Mouse (Mus musculus) ES-E14 (cell line): Measurements from ENCODE around the gene Frs2.

Experiments used
- HCFC1 ChIP-seq: IDR thresholded peaks from 2 replicates; pipeline ENCODE4 v1.6.1; 2012; ENCODE audit warnings: low read length, inconsistent platforms, borderline replicate concordance; ENCODE audit not compliant: insufficient read depth
- ZNF384 ChIP-seq: IDR thresholded peaks from 2 replicates; pipeline ENCODE4 v1.6.1; 2012; ENCODE audit warnings: low read depth, low read length, inconsistent platforms

GRCm38 (mm10) chr10:117173111-117173510 is 24.8 kb upstream of the Frs2 start:
- TF ChIP-seq ZNF384 = no peak
- TF ChIP-seq HCFC1 = no peak
